Mouse (Mus musculus): ENCODE data around the gene Fbxo2.
"Not testable (repeated sequence)": the region's sequence is repeated elsewhere in the genome, so short reads cannot be mapped to it uniquely, and the experiment has no call there.

Fbxo2 gene

GRCm38 (mm10) chr4:148147714-148148113 is 12.7 kb upstream of the Fbxo2 start:
- DNase-seq, result no peak

- DNase-seq, result no peak
These were observed 10.9 kb upstream of the Fbxo2 start for GRCm38 (mm10) chr4:148149540-148149939.

- no peak for DNase-seq
These were observed 10.2 kb upstream of the Fbxo2 start for GRCm38 (mm10) chr4:148150242-148150641.

GRCm38 (mm10) chr4:148150953-148151266 is 9.5 kb upstream of the Fbxo2 start:
- no peak for DNase-seq

- DNase-seq, result peak; percentile 92
These were observed 8.9 kb upstream of the Fbxo2 start, which contains the start of gene Fbxo6 for GRCm38 (mm10) chr4:148151267-148152168. Gene Fbxo6 (minus strand): TSS chr4:148152140.

- no peak for DNase-seq
These were observed 7.9 kb upstream of the Fbxo2 start for GRCm38 (mm10) chr4:148152547-148152946.

GRCm38 (mm10) chr4:148154006-148154405 is 6.4 kb upstream of the Fbxo2 start:
- no peak for DNase-seq

- DNase-seq, result no peak
These were observed 5.4 kb upstream of the Fbxo2 start for GRCm38 (mm10) chr4:148154982-148155381.

- DNase-seq, result no peak
These were observed 1.7 kb upstream of the Fbxo2 start for GRCm38 (mm10) chr4:148158436-148159348.

GRCm38 (mm10) chr4:148159544-148160435 is 631 bp upstream of the Fbxo2 start:
- peak; percentile 96 for DNase-seq

- peak; percentile 88 for DNase-seq
These were observed 3.6 kb downstream of the Fbxo2 start for GRCm38 (mm10) chr4:148164002-148164439.

GRCm38 (mm10) chr4:148164461-148164860 is 4.0 kb downstream of the Fbxo2 start:
- DNase-seq, result no peak

- no peak for DNase-seq
These were observed 5.1 kb downstream of the Fbxo2 start for GRCm38 (mm10) chr4:148165551-148165950.

- no peak for DNase-seq
These were observed 6.0 kb downstream of the Fbxo2 start for GRCm38 (mm10) chr4:148166431-148166830.

GRCm38 (mm10) chr4:148166986-148167385 is 6.6 kb downstream of the Fbxo2 start:
- peak; percentile 71 for DNase-seq

- DNase-seq, result peak; percentile 52
These were observed 7.9 kb downstream of the Fbxo2 start for GRCm38 (mm10) chr4:148168287-148168686.

- no peak for DNase-seq
These were observed 9.2 kb downstream of the Fbxo2 start for GRCm38 (mm10) chr4:148169586-148169985.

- peak; percentile 43 for DNase-seq
These were observed 10.4 kb downstream of the Fbxo2 start for GRCm38 (mm10) chr4:148170842-148171241.

GRCm38 (mm10) chr4:148171261-148171660 is 10.8 kb downstream of the Fbxo2 start:
- DNase-seq, result no peak

GRCm38 (mm10) chr4:148173811-148174494 is 13.5 kb downstream of the Fbxo2 start:
- DNase-seq, result no peak

GRCm38 (mm10) chr4:148174495-148174862 is 14.1 kb downstream of the Fbxo2 start:
- DNase-seq, result no peak

- DNase-seq, result not testable (repeated sequence)
These were observed 16.2 kb downstream of the Fbxo2 start for GRCm38 (mm10) chr4:148176603-148177002.
